Mouse (Mus musculus) MEL (cell line): ENCODE measurements around the gene Coro1b. TPM values are rescaled to one million over a fixed set of nuclear protein-coding genes. Genes with fewer than 3 reads are reported as not detected.

Experiments
- DNase-seq: peaks from one replicate; pipeline ENCODE4 v3.0.0; 2011; ENCODE audit warnings: low read depth, low spot score
- H3K27ac ChIP-seq: 2 replicates; pipeline ENCODE4 v1.5.1; 2012; ENCODE audit warnings: low read depth, mild to moderate bottlenecking, control low read depth, low read length, moderate library complexity; ENCODE audit not compliant: control insufficient read depth
- H3K27me3 ChIP-seq, 2 experiments: fragments of 150-350 bp in 1 of 2; sonication (generic) in 1 of 2; 2 replicates each; pipeline ENCODE4 v1.6.1; 2012; ENCODE audit warnings: low read length in 2 of 2, mild to moderate bottlenecking in 2 of 2, improper control_type of control experiment in 1 of 2, moderate library complexity in 1 of 2; ENCODE audit not compliant: insufficient read depth in 2 of 2, control insufficient read depth in 1 of 2
- H3K36me3 ChIP-seq, 2 experiments: 2 replicates each; pipeline ENCODE4 v1.6.1; 2012 to 2014; ENCODE audit warnings: low read length in 2 of 2, improper control_type of control experiment in 1 of 2, inconsistent platforms in 1 of 2, mild to moderate bottlenecking in 1 of 2; ENCODE audit not compliant: insufficient read depth in 2 of 2, control insufficient read depth in 1 of 2
- H3K4me1 ChIP-seq, 2 experiments: fragments of 150-350 bp in 1 of 2; sonication (generic) in 1 of 2; 2 replicates each; pipeline ENCODE4 v1.6.1; 2012; ENCODE audit warnings: low read length in 2 of 2, improper control_type of control experiment in 1 of 2, mild to moderate bottlenecking in 1 of 2; ENCODE audit not compliant: insufficient read depth in 2 of 2, control insufficient read depth in 1 of 2
- H3K4me3 ChIP-seq, 2 experiments: fragments of 150-350 bp in 1 of 2; sonication (generic) in 1 of 2; 2 replicates each; pipeline ENCODE4 v1.5.1; 2012; ENCODE audit warnings: low read depth in 2 of 2, low read length in 2 of 2, mild to moderate bottlenecking in 2 of 2, moderate library complexity in 2 of 2, control low read depth in 1 of 2, improper control_type of control experiment in 1 of 2; ENCODE audit not compliant: control insufficient read depth in 1 of 2, insufficient read depth in 1 of 2
- H3K79me2 ChIP-seq: 2 replicates; pipeline ENCODE4 v1.6.1; 2012; ENCODE audit warnings: mild to moderate bottlenecking, low read length, moderate library complexity; ENCODE audit not compliant: control insufficient read depth, poor library complexity, insufficient read depth
- H3K9ac ChIP-seq: 2 replicates; pipeline ENCODE4 v1.6.1; 2012; ENCODE audit warnings: low read depth, mild to moderate bottlenecking, control low read depth, low read length, moderate library complexity; ENCODE audit not compliant: control insufficient read depth, poor library complexity, severe bottlenecking
- H3K9me3 ChIP-seq: fragments of 150-350 bp; sonication (generic); replicated peaks from 2 replicates; pipeline ENCODE4 v1.6.1; 2012; ENCODE audit warnings: mild to moderate bottlenecking, low read length, improper control_type of control experiment, moderate library complexity; ENCODE audit not compliant: insufficient read depth
- BHLHE40 ChIP-seq: IDR thresholded peaks from 2 replicates; pipeline ENCODE4 v1.6.1; 2012; ENCODE audit warnings: low read depth, mild to moderate bottlenecking, inconsistent platforms, low read length, improper control_type of control experiment, borderline replicate concordance
- CTCF ChIP-seq, 3 experiments: IDR thresholded peaks in 2 of 3; conservative IDR thresholded peaks in 1 of 3; 2 replicates each; pipeline ENCODE4 v1.5.1; 2011 to 2012; ENCODE audit warnings: low read length in 3 of 3, low read depth in 2 of 3, mild to moderate bottlenecking in 2 of 3, improper control_type of control experiment in 1 of 3, inconsistent platforms in 1 of 3, mixed read lengths in 1 of 3, moderate library complexity in 1 of 3; ENCODE audit not compliant: control insufficient read depth in 1 of 3, insufficient read depth in 1 of 3, poor library complexity in 1 of 3, severe bottlenecking in 1 of 3
- E2F4 ChIP-seq: IDR thresholded peaks from 2 replicates; pipeline ENCODE4 v1.6.1; 2011; ENCODE audit warnings: low read depth, low read length, improper control_type of control experiment, borderline replicate concordance
- ELF1 ChIP-seq: IDR thresholded peaks from 2 replicates; pipeline ENCODE4 v1.6.1; 2014; ENCODE audit warnings: low read depth, mild to moderate bottlenecking, inconsistent platforms, low read length, improper control_type of control experiment, moderate library complexity
- GABPA ChIP-seq: IDR thresholded peaks from 2 replicates; pipeline ENCODE4 v1.6.1; 2012; ENCODE audit warnings: low read depth, mild to moderate bottlenecking, inconsistent platforms, low read length, improper control_type of control experiment, moderate library complexity
- HCFC1 ChIP-seq: IDR thresholded peaks from 2 replicates; pipeline ENCODE4 v1.6.1; 2012; ENCODE audit warnings: low read depth, mild to moderate bottlenecking, inconsistent platforms, low read length, improper control_type of control experiment, moderate library complexity
- KAT2A ChIP-seq: conservative IDR thresholded peaks from 2 replicates; pipeline ENCODE4 v1.6.1; 2012; ENCODE audit warnings: low read depth, low read length, improper control_type of control experiment, inconsistent platforms
- MAFK ChIP-seq: IDR thresholded peaks from 2 replicates; pipeline ENCODE4 v1.6.1; 2011; ENCODE audit warnings: low read depth, mild to moderate bottlenecking, low read length, improper control_type of control experiment, borderline replicate concordance
- MAX ChIP-seq: IDR thresholded peaks from 2 replicates; pipeline ENCODE4 v1.6.1; 2011; ENCODE audit warnings: low read length, improper control_type of control experiment
- MAZ ChIP-seq: IDR thresholded peaks from 2 replicates; pipeline ENCODE4 v1.6.1; 2012; ENCODE audit warnings: low read depth, mild to moderate bottlenecking, inconsistent platforms, low read length, improper control_type of control experiment
- MEF2A ChIP-seq: IDR thresholded peaks from 2 replicates; pipeline ENCODE4 v1.6.1; 2014; ENCODE audit warnings: low read depth, mild to moderate bottlenecking, inconsistent platforms, low read length, improper control_type of control experiment; ENCODE audit not compliant: poor library complexity, insufficient replicate concordance, severe bottlenecking; ENCODE audit errors: extremely low read depth
- MXI1 ChIP-seq: IDR thresholded peaks from 2 replicates; pipeline ENCODE4 v1.6.1; 2011; ENCODE audit warnings: mild to moderate bottlenecking, low read depth, low read length, improper control_type of control experiment
- MYB ChIP-seq: IDR thresholded peaks from 2 replicates; pipeline ENCODE4 v1.6.1; 2011; ENCODE audit warnings: mild to moderate bottlenecking, low read depth, low read length, improper control_type of control experiment
- MYC ChIP-seq: IDR thresholded peaks from 2 replicates; pipeline ENCODE4 v1.6.1; 2011; ENCODE audit warnings: low read depth, mild to moderate bottlenecking, low read length, improper control_type of control experiment, moderate library complexity
- NELFE ChIP-seq: IDR thresholded peaks from 2 replicates; pipeline ENCODE4 v1.6.1; 2011; ENCODE audit warnings: low read depth, low read length, improper control_type of control experiment
- POLR2AphosphoS2 ChIP-seq: IDR thresholded peaks from 2 replicates; pipeline ENCODE4 v1.6.1; 2011; ENCODE audit warnings: low read length, improper control_type of control experiment
- POLR2AphosphoS5 ChIP-seq: IDR thresholded peaks from 2 replicates; pipeline ENCODE4 v1.6.1; 2012; ENCODE audit warnings: low read depth, borderline replicate concordance, mild to moderate bottlenecking, inconsistent platforms, low read length, moderate library complexity, mixed read lengths
- RCOR1 ChIP-seq: IDR thresholded peaks from 2 replicates; pipeline ENCODE4 v1.6.1; 2012; ENCODE audit warnings: low read depth, mild to moderate bottlenecking, inconsistent platforms, low read length, improper control_type of control experiment
- SIN3A ChIP-seq: IDR thresholded peaks from 2 replicates; pipeline ENCODE4 v1.6.1; 2012; ENCODE audit warnings: low read length, improper control_type of control experiment, inconsistent platforms
- SMC3 ChIP-seq: IDR thresholded peaks from 2 replicates; pipeline ENCODE4 v1.6.1; 2011; ENCODE audit warnings: low read depth, low read length, improper control_type of control experiment
- TBP ChIP-seq: IDR thresholded peaks from 2 replicates; pipeline ENCODE4 v1.8.0; 2011; ENCODE audit warnings: low read depth, low read length, improper control_type of control experiment
- TCF12 ChIP-seq: IDR thresholded peaks from 2 replicates; pipeline ENCODE4 v1.6.1; 2014; ENCODE audit warnings: low read depth, mild to moderate bottlenecking, inconsistent platforms, low read length, improper control_type of control experiment, moderate library complexity
- ZC3H11A ChIP-seq: IDR thresholded peaks from 2 replicates; pipeline ENCODE4 v1.6.1; 2012; ENCODE audit warnings: low read depth, mild to moderate bottlenecking, inconsistent platforms, low read length, improper control_type of control experiment
- ZKSCAN1 ChIP-seq: IDR thresholded peaks from 2 replicates; pipeline ENCODE4 v1.6.1; 2012; ENCODE audit warnings: low read depth, mild to moderate bottlenecking, inconsistent platforms, low read length, improper control_type of control experiment, moderate library complexity
- ZMIZ1 ChIP-seq: IDR thresholded peaks from 2 replicates; pipeline ENCODE4 v1.6.1; 2012; ENCODE audit warnings: low read depth, mild to moderate bottlenecking, inconsistent platforms, low read length, improper control_type of control experiment, moderate library complexity
- ZNF384 ChIP-seq: IDR thresholded peaks from 2 replicates; pipeline ENCODE4 v1.6.1; 2012; ENCODE audit warnings: low read depth, mild to moderate bottlenecking, inconsistent platforms, low read length, improper control_type of control experiment
- polyA plus RNA-seq, 2 experiments: library from polyadenylated mRNA; stranded (reverse) in 1 of 2; unstranded in 1 of 2; fragments of >175 nt in 1 of 2; fragments of >200 nt in 1 of 2; gene quantifications; 2 replicates each; pipeline versions ENCODE4 v1.2.1 to v1.2.4; 2012; ENCODE audit warnings: low replicate concordance in 2 of 2, low read depth in 1 of 2; ENCODE audit not compliant: insufficient read length in 2 of 2, insufficient read depth in 1 of 2, missing spikeins in 1 of 2
- total RNA-seq: library from RNA; depleted of rRNA; stranded (reverse); fragments of 300-350 nt; gene quantifications from 2 replicates; pipeline ENCODE4 v1.2.3, GENCODE M21; 2012

The Coro1b gene
- total and polyA plus RNA-seq, 3 experiments, result 55.5 to 111 TPM; not detected in 1

DNA sequence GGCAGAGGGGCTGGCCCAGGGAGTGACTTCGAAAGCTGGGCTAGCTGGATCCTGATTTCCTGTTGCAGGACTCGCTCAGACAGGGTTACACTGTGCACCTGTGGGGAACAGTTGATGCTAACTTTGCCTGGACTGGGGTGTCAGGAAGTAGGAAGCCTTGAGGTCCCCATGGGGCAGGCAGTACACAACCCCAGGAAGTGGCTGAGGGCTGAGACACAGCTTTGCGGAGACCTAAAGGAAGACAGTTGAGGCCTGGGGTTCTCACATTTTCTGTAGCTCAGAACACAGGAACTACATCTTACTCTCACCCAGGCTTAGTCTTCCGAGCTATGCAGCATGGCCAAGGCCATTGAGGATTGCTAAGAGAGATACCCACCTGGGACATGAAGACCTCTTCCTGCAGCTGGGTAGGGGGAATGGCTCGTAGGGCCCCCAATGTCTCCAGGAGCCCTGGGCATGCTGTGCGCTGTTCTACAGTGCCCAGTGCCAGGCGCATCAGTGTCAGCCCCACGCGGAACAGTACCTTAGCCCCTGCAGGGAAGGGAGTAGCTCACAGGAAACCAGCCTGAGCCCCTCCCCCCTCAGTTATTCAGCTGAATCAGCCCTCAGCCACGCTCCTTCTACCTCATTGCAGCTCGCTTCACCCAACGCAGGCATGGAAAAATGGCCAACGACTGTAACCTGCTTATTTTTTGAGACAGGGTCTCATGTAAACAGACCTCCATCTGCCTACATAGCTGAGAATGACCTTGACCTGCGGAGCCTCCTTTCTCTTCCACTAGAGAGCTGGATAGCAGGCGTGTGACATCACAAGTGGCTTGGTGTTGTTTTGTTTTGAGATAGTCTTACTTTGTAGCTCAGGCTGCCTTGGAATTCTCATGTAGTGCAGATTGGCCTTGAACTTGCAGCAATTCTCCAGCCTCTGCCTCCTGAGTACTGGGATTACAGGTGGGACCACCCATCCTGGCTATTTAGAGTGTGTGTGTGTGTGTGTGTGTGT is 36.9 kb downstream of the Coro1b start:
- DNase-seq, result no peak

GRCm38 (mm10) chr19:4187303-4187702 is 38.9 kb downstream of the Coro1b start:
- no peaks in the 10 kb centered on the region for H3K27me3 ChIP-seq
- no peak for DNase-seq
- TF ChIP-seq MYB (no peak), POLR2AphosphoS5 (no peak), BHLHE40 (no peak), MAX (no peak), TBP (no peak), GABPA (no peak), ZKSCAN1 (no peak), POLR2AphosphoS2 (no peak), MXI1 (no peak), SMC3 (no peak), MAZ (no peak), TCF12 (no peak), HCFC1 (no peak), SIN3A (no peak), ZC3H11A (no peak), MAFK (no peak), MYC (no peak)
- H3K36me3 ChIP-seq, result peaks cover 0 to 4% of the 10 kb centered on the region in 2 experiments; a peak in 2 of 4 replicates
- peaks cover 9% of the 10 kb centered on the region for H3K79me2 ChIP-seq
- H3K27ac ChIP-seq, result no peak overlapping the region
- no peaks in the 10 kb centered on the region for H3K9me3 ChIP-seq
- H3K4me3 ChIP-seq, result no peak overlapping the region
- no peak overlapping the region for H3K9ac ChIP-seq
- peaks cover 2 to 4% of the 10 kb centered on the region in 2 experiments; a peak in 2 of 4 replicates for H3K4me1 ChIP-seq

More for the DNA sequence above, 36.9 kb downstream of the Coro1b start:
- Histone ChIP-seq H3K79me2 (no peaks in the 10 kb centered on the region), H3K4me3 (no peak overlapping the region), H3K4me1 (peaks cover 0 to 2% of the 10 kb centered on the region in 2 experiments; a peak in 2 of 4 replicates), H3K27me3 (no peaks in the 10 kb centered on the region), H3K9me3 (no peaks in the 10 kb centered on the region), H3K9ac (no peak overlapping the region), H3K27ac (no peak overlapping the region), H3K36me3 (peaks cover 0 to 4% of the 10 kb centered on the region in 2 experiments; a peak in 2 of 4 replicates)
- TF ChIP-seq E2F4 (no peak), POLR2AphosphoS2 (no peak), ZMIZ1 (no peak), KAT2A (no peak), ELF1 (no peak), MAZ (no peak), ZC3H11A (no peak), MYC (no peak), MEF2A (no peak), RCOR1 (no peak), POLR2AphosphoS5 (no peak), ZNF384 (no peak), MYB (no peak), TBP (no peak), NELFE (no peak), CTCF (IDR thresholded peaks at IDR 0.05 in 2 of 3, conservative IDR thresholded peaks at IDR 0.05 in 1 of 3; ENCODE audit: control insufficient read depth in 1 of 3, insufficient read depth in 1 of 3, low read depth in 2 of 3, low read length in 3 of 3, poor library complexity in 1 of 3, severe bottlenecking in 1 of 3) (no peak)
